Mouse (Mus musculus) heart, adult 2 months (tissue): ENCODE data around the gene Nek6. TPM values are rescaled to one million over a fixed set of nuclear protein-coding genes. Genes with fewer than 3 reads are reported as not detected.

Source experiments
- DNase-seq, 2 experiments: peaks; one replicate each; pipeline ENCODE4 v3.0.0; 2021
- H3K27ac ChIP-seq: fragments of 200-600 bp; 2 replicates; pipeline ENCODE4 v1.8.1; 2022
- H3K27me3 ChIP-seq: fragments of 200-500 bp; 2 replicates; pipeline ENCODE4 v1.6.1; 2012; ENCODE audit warnings: mild to moderate bottlenecking, low read length, inconsistent platforms, mixed read lengths; ENCODE audit not compliant: control insufficient read depth, insufficient read depth
- H3K36me3 ChIP-seq: fragments of 200-500 bp; 2 replicates; pipeline ENCODE4 v1.6.1; 2012; ENCODE audit warnings: low read length, inconsistent platforms; ENCODE audit not compliant: control insufficient read depth, insufficient read depth
- H3K4me1 ChIP-seq: fragments of 200-500 bp; 2 replicates; pipeline ENCODE4 v1.6.1; 2011; ENCODE audit warnings: low read length; ENCODE audit not compliant: control insufficient read depth, insufficient read depth
- H3K4me3 ChIP-seq: fragments of 200-600 bp; 2 replicates; pipeline ENCODE4 v1.8.1; 2022
- H3K79me2 ChIP-seq: fragments of 200-500 bp; replicated peaks from 2 replicates; pipeline ENCODE4 v1.6.1; 2012; ENCODE audit warnings: mild to moderate bottlenecking, inconsistent platforms, low read length, moderate library complexity, mixed read lengths; ENCODE audit not compliant: control insufficient read depth, insufficient read depth
- H3K9ac ChIP-seq: fragments of 200-500 bp; 2 replicates; pipeline ENCODE4 v1.6.1; 2012; ENCODE audit warnings: low read depth, mild to moderate bottlenecking, control low read depth, inconsistent platforms, low read length, mixed read lengths
- CTCF ChIP-seq: fragments of 200-600 bp; IDR thresholded peaks from 2 replicates; pipeline ENCODE4 v1.8.1; 2022; ENCODE audit warnings: antibody characterized with exemption, mild to moderate bottlenecking, moderate library complexity
- EP300 ChIP-seq: fragments of 200-500 bp; IDR thresholded peaks from 2 replicates; pipeline ENCODE4 v1.6.1; 2011; ENCODE audit warnings: low read depth, low read length, control low read depth; ENCODE audit not compliant: insufficient read depth
- POLR2A ChIP-seq: fragments of 200-500 bp; IDR thresholded peaks from 2 replicates; pipeline ENCODE4 v1.6.1; 2011; ENCODE audit warnings: mild to moderate bottlenecking, low read depth, low read length, control low read depth; ENCODE audit not compliant: insufficient read depth
- WGBS: fragments of 180-500 bp; shearing (Covaris S2); methylation state at CpG from one replicate; pipeline ENCODE4 v1.1.7; 2018; 5-methylcytosine and 5-hydroxymethylcytosine counted together
- intact Hi-C: fragments of 180-260 bp; cut with DNase I; formaldehyde crosslinking; loops from one replicate; pipeline ENCODE4 v1.15.1; 2025
- polyA plus RNA-seq: library from polyadenylated mRNA; depleted of rRNA; stranded (reverse); fragments of >200 nt; gene quantifications from 2 replicates; pipeline ENCODE4 v1.2.3, GENCODE M21; 2012
- total RNA-seq, 2 experiments: library from RNA; stranded (reverse); gene quantifications; 2 replicates each; pipeline ENCODE4 v1.2.3; 2021

Nek6 gene
- total and polyA plus RNA-seq, 3 experiments = 2.9 to 5.8 (median 3.3) TPM

- Histone ChIP-seq H3K79me2 (no peaks in the 10 kb centered on the region), H3K9ac (no peak overlapping the region), H3K27me3 (no peaks in the 10 kb centered on the region), H3K4me1 (peaks cover 24% of the 10 kb centered on the region), H3K4me3 (no peak overlapping the region), H3K27ac (no peak overlapping the region), H3K36me3 (no peaks in the 10 kb centered on the region)
- WGBS = 51% methylated on average over 11 of the region's 11 CpGs
- intact Hi-C loops = loop anchor here (2.0 to 5.0 kb wide), 2 partner anchors 13 to 88 kb away; no protein-coding TSS in a partner anchor
- TF ChIP-seq POLR2A (no peak), CTCF (no peak), EP300 (no peak)
- DNase-seq = peak in 1 of 2 experiments; percentile 17
These were observed 8.5 kb downstream of the Nek6 start for GRCm38 (mm10) chr2:38519934-38520333.

- intact Hi-C loops = no loop called here
- H3K9ac ChIP-seq = no peak overlapping the region
- 83% methylated on average over 12 of the region's 12 CpGs for WGBS
These were observed 10.2 kb downstream of the Nek6 start for GRCm38 (mm10) chr2:38521618-38522017.

DNA sequence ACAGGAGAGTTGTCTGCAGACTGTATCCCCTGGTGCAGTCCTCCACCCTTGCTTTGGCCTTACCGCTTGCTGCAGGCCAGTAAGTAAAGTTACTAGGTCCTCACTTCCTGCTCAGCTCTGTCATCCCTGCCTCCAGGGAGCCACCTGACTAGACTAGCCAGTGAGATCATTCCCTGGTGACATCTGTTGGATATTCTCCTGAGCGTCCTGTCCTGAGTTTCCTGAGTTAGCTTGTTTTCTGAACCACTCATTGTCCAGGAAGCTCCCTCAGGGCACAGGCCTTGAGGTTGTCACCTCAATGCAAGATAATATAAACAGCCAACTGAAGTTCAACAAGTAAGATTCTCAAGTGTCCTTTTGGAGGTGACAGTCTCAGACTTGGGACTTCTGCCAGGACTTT is 10.9 kb downstream of the Nek6 start:
- TF ChIP-seq EP300 (no peak), POLR2A (no peak), CTCF (no peak)
- 35% methylated on average over 2 of the region's 2 CpGs for WGBS
- H3K4me3 ChIP-seq = no peak overlapping the region
- no peak for DNase-seq
- no peak overlapping the region for H3K9ac ChIP-seq
- intact Hi-C loops = no loop called here
- H3K36me3 ChIP-seq = no peaks in the 10 kb centered on the region
- peaks cover 15% of the 10 kb centered on the region for H3K4me1 ChIP-seq
- H3K79me2 ChIP-seq = no peaks in the 10 kb centered on the region
- no peak overlapping the region; the same call in 1 of the 2 replicates for H3K27ac ChIP-seq
- no peaks in the 10 kb centered on the region for H3K27me3 ChIP-seq

More at GRCm38 (mm10) chr2:38521618-38522017, 10.2 kb downstream of the Nek6 start:
- Histone ChIP-seq H3K36me3 (no peaks in the 10 kb centered on the region), H3K79me2 (no peaks in the 10 kb centered on the region), H3K4me1 (peaks cover 16% of the 10 kb centered on the region), H3K27ac (no peak overlapping the region), H3K4me3 (no peak overlapping the region), H3K27me3 (no peaks in the 10 kb centered on the region)
- no peak for DNase-seq
- TF ChIP-seq EP300 (no peak), CTCF (no peak), POLR2A (no peak)

DNA sequence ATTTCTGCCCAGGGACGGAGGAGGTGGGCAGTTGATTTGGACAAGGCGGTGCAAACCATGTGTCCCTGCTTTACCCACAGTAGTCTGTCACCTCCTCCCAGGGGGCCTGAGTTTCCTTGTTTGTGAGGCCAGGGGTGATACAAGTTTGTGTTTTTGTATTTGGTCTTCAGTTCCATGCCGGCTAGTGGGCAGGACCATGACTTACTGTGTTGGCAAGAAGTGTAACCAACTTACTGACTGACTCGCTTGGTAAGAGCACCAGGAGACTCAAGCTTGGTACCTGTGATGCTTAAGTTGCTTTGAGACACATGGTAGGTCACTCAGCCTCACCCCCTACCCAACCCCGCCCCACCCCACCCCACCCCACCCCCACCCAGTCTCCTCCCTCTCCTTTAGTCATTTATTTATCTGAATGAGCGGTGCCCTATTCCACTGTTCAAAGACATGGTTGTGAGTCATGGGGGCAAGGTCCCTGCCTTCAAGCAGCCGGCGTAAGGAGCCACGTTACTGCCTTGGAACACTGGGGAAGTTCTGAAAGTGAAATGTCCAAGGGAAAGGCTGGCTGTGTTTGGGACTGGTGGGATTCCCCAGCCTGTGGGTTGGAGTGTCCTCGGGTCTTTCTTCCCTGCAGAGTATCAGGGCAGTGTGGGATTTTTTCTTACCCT is 12.5 kb downstream of the Nek6 start:
- no peak overlapping the region for H3K27ac ChIP-seq
- H3K4me3 ChIP-seq = no peak overlapping the region
- H3K36me3 ChIP-seq = no peaks in the 10 kb centered on the region
- DNase-seq = no peak
- TF ChIP-seq EP300 = no peak
- TF ChIP-seq CTCF = no peak
- no peak for TF ChIP-seq POLR2A
- no peaks in the 10 kb centered on the region for H3K27me3 ChIP-seq
- intact Hi-C loops = no loop called here
- no peaks in the 10 kb centered on the region for H3K79me2 ChIP-seq
- 83% methylated on average over 10 of the region's 10 CpGs for WGBS
- peaks cover 11% of the 10 kb centered on the region for H3K4me1 ChIP-seq
- H3K9ac ChIP-seq = no peak overlapping the region

DNA sequence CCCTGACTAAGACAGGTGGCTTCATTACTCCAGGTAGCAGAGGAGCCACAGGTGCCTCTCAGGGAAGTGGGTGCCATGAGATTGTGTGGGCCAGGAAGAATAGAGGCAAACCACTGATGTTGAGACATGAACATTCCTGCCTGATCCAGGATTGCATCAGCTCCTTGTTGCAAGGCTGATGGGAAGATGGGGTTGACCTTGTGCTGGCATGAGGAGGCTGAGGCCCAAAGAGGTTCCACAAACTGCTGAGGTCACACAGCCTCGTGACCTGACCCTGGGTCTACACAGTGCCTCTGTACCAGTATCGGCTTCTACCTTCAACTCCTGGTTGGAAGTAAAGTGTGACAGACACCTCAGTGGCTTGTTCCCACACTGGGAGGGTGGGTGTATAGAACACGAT is 13.6 kb downstream of the Nek6 start:
- TF ChIP-seq CTCF (no peak), POLR2A (no peak), EP300 (no peak)
- Histone ChIP-seq H3K79me2 (no peaks in the 10 kb centered on the region), H3K36me3 (no peaks in the 10 kb centered on the region), H3K27ac (no peak overlapping the region), H3K9ac (no peak overlapping the region), H3K4me1 (peaks cover 7% of the 10 kb centered on the region), H3K27me3 (no peaks in the 10 kb centered on the region), H3K4me3 (no peak overlapping the region)
- intact Hi-C loops = no loop called here
- 93% methylated on average over 3 of the region's 3 CpGs for WGBS
- no peak for DNase-seq

GRCm38 (mm10) chr2:38529582-38530152 is 18.2 kb downstream of the Nek6 start:
- TF ChIP-seq CTCF (no peak), EP300 (no peak), POLR2A (no peak)
- DNase-seq = no peak
- H3K9ac ChIP-seq = no peak overlapping the region
- no peaks in the 10 kb centered on the region for H3K36me3 ChIP-seq
- WGBS = 75% methylated on average over 14 of the region's 14 CpGs
- no peak overlapping the region for H3K27ac ChIP-seq
- H3K4me1 ChIP-seq = peaks cover 27% of the 10 kb centered on the region
- H3K79me2 ChIP-seq = no peaks in the 10 kb centered on the region
- intact Hi-C loops = no loop called here
- no peaks in the 10 kb centered on the region for H3K27me3 ChIP-seq
- no peak overlapping the region for H3K4me3 ChIP-seq
